Mouse (Mus musculus) stomach, embryonic 16.5 days (tissue): ENCODE measurements around the gene Armc7. TPM values are rescaled to one million over a fixed set of nuclear protein-coding genes. Genes with fewer than 3 reads are reported as not detected.

Source experiments
- ATAC-seq: fragments of 200-750 bp; cut with Nextera tagmentation; 2 replicates; pipeline ENCODE4 v1.8.0; 2017; ENCODE audit warnings: moderate number of reproducible peaks, moderate TSS enrichment; ENCODE audit not compliant: insufficient read depth, low FRiP score
- H3K27ac ChIP-seq: fragments of 300-500 bp; sonication (generic); 2 replicates; pipeline ENCODE4 v1.5.1; 2014; ENCODE audit warnings: low read length
- H3K27me3 ChIP-seq: fragments of 300-500 bp; sonication (generic); 2 replicates; pipeline ENCODE4 v1.6.1; 2014; ENCODE audit warnings: low read length, control low read depth, mixed read lengths; ENCODE audit not compliant: control insufficient read depth, insufficient read depth
- H3K36me3 ChIP-seq: fragments of 300-500 bp; sonication (generic); 2 replicates; pipeline ENCODE4 v1.6.1; 2014; ENCODE audit warnings: low read length; ENCODE audit not compliant: control insufficient read depth, insufficient read depth
- H3K4me1 ChIP-seq: fragments of 300-500 bp; sonication (generic); 2 replicates; pipeline ENCODE4 v1.6.1; 2014; ENCODE audit warnings: low read length, control low read depth, mixed read lengths; ENCODE audit not compliant: control insufficient read depth, insufficient read depth
- H3K4me2 ChIP-seq: fragments of 300-500 bp; sonication (generic); 2 replicates; pipeline ENCODE4 v1.6.1; 2014; ENCODE audit warnings: low read depth, low read length, mixed read lengths
- H3K4me3 ChIP-seq: fragments of 300-500 bp; sonication (generic); replicated peaks from 2 replicates; pipeline ENCODE4 v1.5.1; 2014; ENCODE audit warnings: mild to moderate bottlenecking, low read length
- H3K9ac ChIP-seq: fragments of 300-500 bp; sonication (generic); 2 replicates; pipeline ENCODE4 v1.6.1; 2014; ENCODE audit warnings: low read length
- H3K9me3 ChIP-seq: fragments of 300-500 bp; sonication (generic); replicated peaks from 2 replicates; pipeline ENCODE4 v1.6.1; 2016; ENCODE audit warnings: low read length, control low read depth; ENCODE audit not compliant: control insufficient read depth
- WGBS: fragments of 180-500 bp; shearing (Covaris S2); extraction: QIAGEN DNeasy Blood & Tissue Kit; methylation state at CpG from one replicate; pipeline ENCODE4 v1.1.7; 2014; 5-methylcytosine and 5-hydroxymethylcytosine counted together
- microRNA-seq: library from miRNA; unstranded; fragments of <30 nt; microRNA quantifications from one replicate; pipeline ENCODE4, GENCODE M21; 2016
- polyA plus RNA-seq: library from polyadenylated mRNA; unstranded; fragments of >200 nt; fragmentation: Nextera tagmentation; extraction: Ambion mirVana; gene quantifications from 2 replicates; pipeline ENCODE4 v1.2.1, GENCODE M21; 2015

Armc7 gene
- polyA plus RNA-seq, 1 experiment from 2014 or later = 7.9 TPM

DNA sequence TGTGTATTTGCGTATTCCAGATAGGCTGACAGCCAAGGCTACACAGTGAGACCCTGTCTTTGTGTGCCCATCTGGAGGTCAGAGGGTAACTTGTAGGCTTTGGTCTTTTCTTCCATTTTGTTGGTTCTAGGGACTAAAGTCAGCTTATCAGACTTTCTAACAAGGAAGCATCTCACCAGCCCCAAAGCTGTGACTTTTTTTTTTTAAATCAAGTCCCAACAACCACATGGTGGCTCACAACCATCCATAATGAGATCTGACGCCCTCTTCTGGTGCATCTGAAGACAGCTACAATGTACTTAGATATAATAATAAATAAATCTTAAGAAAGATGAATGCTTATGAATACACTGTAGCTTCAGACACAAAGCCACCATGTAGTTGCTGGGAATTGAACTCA, 62.6 kb downstream of the Armc7 start:
- ATAC-seq = no peak
- Histone ChIP-seq H3K9me3 (no peaks in the 10 kb centered on the region), H3K4me1 (peaks cover 3% of the 10 kb centered on the region; the same call in 1 of the 2 replicates), H3K4me2 (no peak overlapping the region), H3K4me3 (no peak overlapping the region), H3K36me3 (0 out of 2 replicates have a peak, but pooled peaks cover 2% of the 10 kb centered on the region), H3K9ac (no peak overlapping the region), H3K27ac (no peak overlapping the region), H3K27me3 (no peaks in the 10 kb centered on the region)
- 55% methylated on average over 2 of the region's 2 CpGs for WGBS

Small RNA genes within 50 kb of the gene (microRNA-seq; reads per million reads assigned to microRNA genes)
- gene Mir3968 = not detected

Other genes starting within 250 kb of the Armc7 start
- gene Grin2c, start 208.4 kb upstream of the Armc7 start, polyA plus RNA-seq = not detected in 2 replicates
- gene Fdxr, start 198.6 kb upstream of the Armc7 start, polyA plus RNA-seq = 15.4 and 15.9 TPM in 2 replicates
- 1.6 and 1.7 TPM in 2 replicates for gene Fads6, start 178.0 kb upstream of the Armc7 start, polyA plus RNA-seq
- 1.9 and 2.5 TPM in 2 replicates for gene Otop2, start 168.5 kb upstream of the Armc7 start, polyA plus RNA-seq
- gene Ush1g, start 153.6 kb upstream of the Armc7 start, polyA plus RNA-seq = 0.62 and 0.76 TPM in 2 replicates
- 4.6 and 8.4 TPM in 2 replicates for gene Otop3, start 140.9 kb upstream of the Armc7 start, polyA plus RNA-seq
- 44.0 and 46.2 TPM in 2 replicates for gene Hid1, start 107.9 kb upstream of the Armc7 start, polyA plus RNA-seq
- gene Cdr2l, start 93.8 kb upstream of the Armc7 start, polyA plus RNA-seq = 6.1 and 6.6 TPM in 2 replicates
- 160 and 162 TPM in 2 replicates for gene Mrpl58, start 71.9 kb upstream of the Armc7 start, polyA plus RNA-seq
- gene Atp5h, start 55.7 kb upstream of the Armc7 start, polyA plus RNA-seq = 746 and 843 TPM in 2 replicates
- 3.2 and 3.6 TPM in 2 replicates for gene Kctd2, start 55.5 kb upstream of the Armc7 start, polyA plus RNA-seq
- 0.22 and 0.26 TPM in 2 replicates for gene Trim80, start 35.1 kb upstream of the Armc7 start, polyA plus RNA-seq
- gene Slc16a5, start 13.2 kb upstream of the Armc7 start, polyA plus RNA-seq = 2.8 and 3.7 TPM in 2 replicates
- 112 and 113 TPM in 2 replicates for gene Nt5c, start 16.2 kb downstream of the Armc7 start, polyA plus RNA-seq
- gene Jpt1, start 38.7 kb downstream of the Armc7 start, polyA plus RNA-seq = 454 and 457 TPM in 2 replicates
- gene Sumo2, start 60.6 kb downstream of the Armc7 start, polyA plus RNA-seq = 687 and 737 TPM in 2 replicates
- gene Nup85, start 88.8 kb downstream of the Armc7 start, polyA plus RNA-seq = 138 and 141 TPM in 2 replicates
- gene Mrps7, start 128.3 kb downstream of the Armc7 start, polyA plus RNA-seq = 78.5 and 91.1 TPM in 2 replicates
- gene Gga3, start 128.4 kb downstream of the Armc7 start, polyA plus RNA-seq = 17.4 and 18.8 TPM in 2 replicates
- gene Mif4gd, start 137.3 kb downstream of the Armc7 start, polyA plus RNA-seq = 35.9 and 47.4 TPM in 2 replicates
- 22.1 and 22.7 TPM in 2 replicates for gene Slc25a19, start 152.6 kb downstream of the Armc7 start, polyA plus RNA-seq
- gene Grb2, start 232.9 kb downstream of the Armc7 start, polyA plus RNA-seq = 59.1 and 79.6 TPM in 2 replicates